Mouse (Mus musculus) MEL (cell line): Measurements from ENCODE around the gene Kbtbd12.

ENCODE experiments used
- ELF1 ChIP-seq: IDR thresholded peaks from 2 replicates; pipeline ENCODE4 v1.6.1; 2014; ENCODE audit warnings: low read depth, mild to moderate bottlenecking, inconsistent platforms, low read length, improper control_type of control experiment, moderate library complexity
- EP300 ChIP-seq, 2 experiments: IDR thresholded peaks; 2 replicates each; pipeline ENCODE4 v1.6.1; 2011; ENCODE audit warnings: improper control_type of control experiment in 2 of 2, low read length in 2 of 2, low read depth in 1 of 2, mild to moderate bottlenecking in 1 of 2
- GABPA ChIP-seq: IDR thresholded peaks from 2 replicates; pipeline ENCODE4 v1.6.1; 2012; ENCODE audit warnings: low read depth, mild to moderate bottlenecking, inconsistent platforms, low read length, improper control_type of control experiment, moderate library complexity
- HCFC1 ChIP-seq: IDR thresholded peaks from 2 replicates; pipeline ENCODE4 v1.6.1; 2012; ENCODE audit warnings: low read depth, mild to moderate bottlenecking, inconsistent platforms, low read length, improper control_type of control experiment, moderate library complexity
- USF1 ChIP-seq: IDR thresholded peaks from 2 replicates; pipeline ENCODE4 v1.6.1; 2014; ENCODE audit warnings: low read depth, mild to moderate bottlenecking, inconsistent platforms, low read length, improper control_type of control experiment, moderate library complexity

DNA sequence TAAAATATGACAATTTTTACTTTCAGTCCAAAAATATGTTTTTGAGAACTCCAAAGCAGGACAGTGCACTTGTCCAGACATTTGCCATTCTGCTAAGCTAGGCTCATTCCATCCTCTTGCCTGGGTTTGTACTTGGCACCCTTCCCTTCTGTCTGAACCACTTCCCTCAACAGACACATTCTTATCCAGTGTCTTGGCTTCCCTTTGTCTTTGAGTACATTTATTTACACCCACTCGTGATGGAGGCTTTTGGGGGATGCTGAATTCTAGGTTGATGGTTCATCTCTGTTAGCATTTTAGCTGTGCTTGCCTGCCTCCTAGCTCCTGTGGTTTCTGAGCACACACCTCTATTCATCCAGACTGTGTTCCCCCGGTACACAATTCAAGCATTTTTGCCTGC lies 31.3 kb downstream of the Kbtbd12 start:
- TF ChIP-seq USF1 (no peak), EP300 (IDR thresholded peaks at IDR 0.05; ENCODE audit: low read depth in 1 of 2, low read length in 2 of 2) (no peak), HCFC1 (no peak), GABPA (no peak), ELF1 (no peak)
